Mouse (Mus musculus) neural tube, embryonic 10.5 days (tissue): ENCODE measurements around the gene Hoxc9.

ENCODE experiments used
- DNase-seq: peaks from one replicate; pipeline ENCODE4 v3.0.0-alpha.2; 2017; ENCODE audit warnings: low spot score; ENCODE audit errors: extremely low spot score

Gene Hoxc9

DNA sequence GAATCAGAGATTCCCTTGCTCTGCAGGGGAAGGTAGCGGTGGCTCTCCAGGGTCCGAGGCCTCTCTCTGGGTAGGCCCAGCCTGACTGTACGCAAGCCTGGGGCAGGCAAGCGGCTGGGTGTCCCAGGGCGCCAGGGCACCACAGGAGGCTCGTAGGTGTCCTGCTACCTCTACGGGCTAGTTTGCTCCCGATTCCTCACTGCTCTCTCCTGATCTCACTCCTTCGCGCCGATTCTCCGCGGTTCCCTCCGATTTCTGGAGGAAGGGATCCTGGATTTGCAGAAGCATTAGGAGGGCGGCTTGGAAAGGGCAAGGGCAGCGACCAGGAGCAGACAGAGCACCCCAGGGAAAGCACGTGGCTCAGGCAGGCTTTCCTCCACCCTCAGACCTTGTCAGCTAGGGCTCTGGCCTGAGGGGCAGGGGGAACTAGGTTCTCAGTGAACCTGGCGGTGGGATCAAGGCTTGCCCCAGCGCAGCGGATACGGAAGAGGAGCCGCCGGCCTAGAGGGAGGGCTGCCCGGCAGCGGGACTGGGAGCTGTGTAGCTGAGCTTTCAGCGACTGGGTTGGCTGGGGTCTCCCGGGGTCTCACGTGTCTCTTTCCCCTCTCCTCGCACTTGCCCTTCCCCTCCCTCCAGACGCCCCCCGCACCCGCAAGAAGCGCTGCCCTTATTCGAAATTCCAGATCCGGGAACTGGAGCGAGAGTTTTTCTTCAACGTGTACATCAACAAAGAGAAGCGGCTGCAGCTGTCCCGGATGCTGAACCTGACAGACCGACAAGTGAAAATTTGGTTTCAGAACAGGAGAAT, 20.2 kb upstream of the Hoxc9 start:
- peak; percentile 85 for DNase-seq

DNA sequence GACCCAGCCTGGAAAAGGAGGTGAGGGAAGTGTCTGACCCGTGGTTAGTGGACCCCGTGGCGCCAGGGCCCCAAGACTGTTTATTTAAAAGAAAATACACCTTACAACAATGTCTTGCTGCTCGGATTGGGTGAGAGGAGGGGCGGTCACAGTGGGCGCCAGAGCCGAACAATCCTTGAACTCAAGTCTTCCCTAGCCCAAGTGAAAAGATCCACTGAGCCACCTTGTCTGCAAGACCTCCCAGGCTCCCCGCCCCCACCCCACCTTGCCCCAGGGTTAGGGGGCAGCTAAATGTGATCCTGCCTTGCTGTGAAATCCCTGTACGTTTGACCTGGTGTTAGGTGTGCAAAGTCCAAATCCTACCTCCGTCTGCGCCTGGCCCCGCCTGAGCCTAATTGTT, 19.3 kb upstream of the Hoxc9 start:
- no peak for DNase-seq

- DNase-seq = no peak
Observed at GRCm38 (mm10) chr15:102959663-102960191, 16.5 kb upstream of the Hoxc9 start.

DNA sequence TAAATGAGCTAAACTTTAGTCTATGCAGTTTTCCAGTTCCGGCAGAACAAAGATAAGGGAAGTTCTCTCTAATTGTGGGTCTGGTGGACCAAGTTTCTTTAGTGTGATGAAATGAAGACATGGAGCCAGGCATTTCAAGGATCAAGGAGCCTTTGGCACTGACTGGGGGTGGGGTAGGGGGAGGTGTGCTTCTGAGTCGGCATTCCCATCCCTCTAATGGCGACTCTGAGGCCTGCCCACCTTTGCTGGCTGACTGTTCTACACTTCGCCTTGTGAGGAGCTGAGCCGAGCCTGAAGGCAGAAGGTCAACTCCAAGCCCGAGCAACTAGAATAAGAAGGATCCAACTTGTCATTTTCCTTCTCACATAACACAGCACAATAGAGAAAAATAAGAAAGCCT, 14.5 kb upstream of the Hoxc9 start:
- DNase-seq = no peak

DNA sequence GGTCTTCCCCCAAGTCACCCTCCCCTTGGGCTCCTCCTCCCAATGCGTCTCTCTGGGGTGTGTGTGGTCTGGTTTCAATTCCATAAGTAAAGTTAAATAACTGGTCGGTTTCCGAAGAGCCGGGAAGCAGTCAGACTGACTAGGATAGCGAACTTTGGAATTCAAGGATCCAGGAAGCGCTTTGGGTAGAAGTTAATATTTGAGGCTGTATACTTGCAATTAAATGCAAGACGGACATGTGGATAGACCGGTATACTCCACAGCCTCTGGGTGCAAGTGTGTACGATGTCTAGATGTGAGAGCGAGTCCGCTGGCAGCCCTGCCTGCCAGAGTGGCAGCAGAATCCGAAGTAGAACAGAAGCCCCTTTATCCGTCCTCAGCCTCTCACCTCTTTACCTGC, 13.7 kb upstream of the Hoxc9 start:
- no peak for DNase-seq

DNA sequence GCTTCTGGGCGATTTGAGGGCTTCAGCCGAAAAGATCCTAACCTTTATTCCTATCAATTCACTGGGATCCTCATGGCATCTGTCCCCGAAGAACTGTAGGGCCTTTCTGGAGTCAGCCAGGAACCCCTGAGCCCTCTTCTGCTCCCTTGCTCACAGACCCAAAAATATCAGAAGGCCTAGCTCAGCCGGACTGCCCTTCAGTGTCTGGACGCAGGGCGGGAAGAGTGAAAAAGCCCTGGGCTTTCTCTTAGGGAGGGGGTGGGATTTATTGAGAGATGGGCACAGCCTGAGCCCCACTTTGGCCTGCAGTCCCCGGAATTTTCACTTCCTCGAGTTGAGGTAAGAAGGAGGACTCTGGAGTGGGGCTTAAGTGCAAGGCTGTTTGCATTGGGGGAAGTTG, 13.0 kb upstream of the Hoxc9 start:
- no peak for DNase-seq

DNA sequence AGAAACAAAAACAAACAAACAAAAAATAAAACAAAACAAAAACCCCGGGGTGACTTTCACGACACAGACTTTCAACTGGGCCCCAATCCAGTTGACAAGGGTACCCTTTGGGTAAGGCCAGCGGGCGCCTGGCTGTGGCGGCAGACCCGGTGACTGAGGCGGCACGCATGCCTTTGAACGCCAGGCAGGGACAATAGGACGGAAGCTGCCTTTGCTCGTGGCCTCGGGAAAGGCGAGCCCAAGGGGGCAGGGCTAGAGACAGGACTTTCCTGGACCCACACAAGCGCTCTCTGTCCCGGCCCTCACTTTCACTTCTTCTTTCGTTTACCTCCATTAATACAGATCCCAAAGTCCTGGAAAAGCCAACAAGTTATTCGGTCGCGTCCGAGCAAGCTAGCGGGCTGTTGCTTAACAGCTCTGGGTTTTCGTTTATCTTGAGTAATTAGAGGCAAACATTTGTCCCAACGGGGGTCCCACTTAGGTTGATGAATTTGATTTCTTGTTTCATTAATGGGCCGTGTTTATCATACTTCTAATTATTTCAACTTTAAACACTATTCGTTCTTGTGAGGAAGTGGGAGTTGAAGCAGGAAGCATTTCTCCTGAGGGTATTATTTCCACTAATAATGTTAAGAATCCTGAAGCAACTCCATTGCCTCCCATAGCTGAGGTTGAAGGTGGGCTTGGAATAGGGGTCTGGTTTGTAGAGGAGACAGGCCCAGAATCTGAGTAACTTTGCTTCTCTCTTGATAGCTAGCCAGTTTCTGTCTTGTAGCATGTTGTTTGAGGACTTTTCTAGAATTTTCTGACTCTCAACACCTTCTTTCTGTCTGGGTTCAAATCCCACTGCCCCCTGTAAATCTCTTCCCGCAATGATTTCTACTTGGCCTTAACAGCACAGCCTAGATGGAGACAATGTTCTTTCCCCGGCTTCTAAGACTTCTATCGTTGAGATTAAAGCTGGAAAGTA, 12.3 kb upstream of the Hoxc9 start:
- peak; percentile 83 for DNase-seq

GRCm38 (mm10) chr15:102965003-102965891, 11.0 kb upstream of the Hoxc9 start:
- DNase-seq = no peak

- DNase-seq = peak; percentile 97
Observed at GRCm38 (mm10) chr15:102965892-102966775, 10.1 kb upstream of the Hoxc9 start.

- no peak for DNase-seq
Observed at GRCm38 (mm10) chr15:102966776-102967311, 9.4 kb upstream of the Hoxc9 start, which contains the start of gene Hoxc10. TSS of gene Hoxc10 (plus strand) at chr15:102966796.

GRCm38 (mm10) chr15:102967312-102967510, 9.0 kb upstream of the Hoxc9 start, which contains the start of gene Hoxc5:
TSS of gene Hoxc5 (plus strand) at chr15:102967443.
- DNase-seq = no peak

- no peak for DNase-seq
Observed at GRCm38 (mm10) chr15:102967511-102968397, 8.5 kb upstream of the Hoxc9 start.

DNA sequence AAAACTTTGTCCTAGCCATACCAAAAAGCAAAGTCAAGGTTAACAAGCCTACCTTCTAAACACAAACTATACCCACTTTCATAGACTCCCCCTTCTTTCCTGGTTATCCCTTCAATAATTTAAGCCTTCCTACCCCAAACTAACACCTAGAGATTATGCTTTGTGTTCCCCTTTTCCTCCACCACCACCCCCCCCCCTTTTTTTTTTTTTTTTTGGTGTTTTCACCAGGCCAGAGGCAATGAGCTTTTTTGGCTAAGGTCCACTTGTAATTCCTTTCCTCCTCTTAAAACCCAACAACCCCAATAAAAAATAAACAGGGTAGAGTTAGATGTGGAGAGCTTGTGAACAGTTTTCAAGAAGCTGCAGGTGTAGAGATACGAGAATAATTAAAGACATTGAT, 6.9 kb upstream of the Hoxc9 start:
- DNase-seq = no peak

DNA sequence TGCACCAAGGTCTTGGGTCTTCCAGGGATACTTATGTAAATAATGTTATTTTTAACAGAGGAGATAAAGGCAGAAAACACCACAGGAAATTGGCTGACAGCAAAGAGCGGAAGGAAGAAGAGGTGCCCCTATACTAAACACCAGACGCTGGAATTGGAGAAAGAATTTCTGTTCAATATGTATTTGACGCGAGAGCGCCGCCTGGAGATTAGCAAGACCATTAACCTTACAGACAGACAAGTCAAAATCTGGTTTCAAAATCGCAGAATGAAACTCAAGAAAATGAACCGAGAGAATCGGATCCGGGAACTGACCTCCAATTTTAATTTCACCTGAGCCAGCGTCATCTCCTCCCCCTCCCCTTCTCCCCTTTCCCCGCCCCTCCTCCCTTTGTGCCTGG, 5.5 kb upstream of the Hoxc9 start:
- DNase-seq = no peak

DNA sequence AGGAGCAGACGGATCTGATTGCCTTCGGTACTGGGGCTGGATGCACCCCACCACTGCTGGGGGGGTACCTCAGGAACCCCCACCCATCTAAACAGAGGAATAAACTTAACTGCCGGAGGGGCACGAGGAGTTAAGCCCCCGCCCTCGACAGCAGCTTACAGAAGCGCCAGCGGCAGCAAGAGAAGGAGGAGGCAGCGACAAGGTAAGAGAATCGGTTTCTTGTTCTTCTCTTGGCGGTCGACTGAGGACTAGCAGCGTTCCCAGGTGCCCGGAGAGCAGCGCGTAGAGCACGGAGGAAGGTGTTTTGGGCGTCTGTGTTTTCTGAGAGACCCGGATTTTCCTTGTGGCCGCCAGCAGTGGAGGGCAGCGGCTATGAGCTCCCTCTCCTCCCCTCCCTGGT, 4.0 kb upstream of the Hoxc9 start:
- DNase-seq = no peak

- DNase-seq = no peak
Observed at GRCm38 (mm10) chr15:102972753-102973152, 3.5 kb upstream of the Hoxc9 start.

DNA sequence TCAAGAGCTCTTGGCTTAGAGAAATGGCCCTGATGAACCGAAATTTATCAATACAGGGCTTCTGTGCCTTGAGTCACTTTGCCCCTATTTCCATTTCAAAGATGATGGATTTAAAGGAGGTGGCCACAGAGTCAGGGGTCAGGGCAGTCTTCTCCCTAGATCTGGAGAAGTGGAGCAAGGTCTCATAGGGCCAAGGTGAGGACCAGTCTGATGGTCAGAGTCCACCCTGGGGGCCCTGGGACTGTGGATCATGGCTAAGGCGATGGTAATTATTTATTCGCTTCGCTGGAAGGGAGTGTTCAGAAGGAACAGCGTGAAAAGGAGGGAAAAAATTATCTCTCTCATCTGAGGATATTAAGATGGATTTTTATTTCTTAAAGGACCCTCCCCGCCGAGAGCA, 1.2 kb upstream of the Hoxc9 start:
- DNase-seq = peak; percentile 55

DNA sequence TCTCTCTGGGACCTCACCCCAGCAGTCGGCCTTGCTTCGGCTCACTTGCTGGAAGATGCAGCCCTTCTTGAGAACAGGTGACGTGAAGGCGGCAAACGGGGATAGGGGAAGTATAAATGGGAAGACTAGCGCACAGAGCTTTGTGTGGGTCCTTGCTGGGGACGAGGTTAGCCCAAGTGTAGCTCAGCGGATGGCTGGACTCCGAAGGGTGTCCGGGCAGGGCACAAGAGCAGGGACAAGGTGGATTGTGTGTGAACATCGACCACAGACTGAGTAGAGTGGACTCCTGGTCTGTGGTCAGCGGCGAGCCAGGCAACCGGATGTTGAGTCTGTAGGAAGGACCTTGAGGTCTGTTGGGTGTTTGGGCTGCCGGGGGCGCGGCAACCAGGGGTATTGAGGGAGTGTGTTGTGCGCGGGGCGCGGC, 539 bp upstream of the Hoxc9 start:
- DNase-seq = no peak
